Mouse (Mus musculus) hindbrain, embryonic 16.5 days (tissue): Measurements from ENCODE around the gene Atf7ip. TPM values are rescaled to one million over a fixed set of nuclear protein-coding genes. Genes with fewer than 3 reads are reported as not detected.

Experiments used
- ATAC-seq: fragments of 200-750 bp; cut with Nextera tagmentation; 2 replicates; pipeline ENCODE4 v1.8.0; 2017; ENCODE audit warnings: moderate TSS enrichment, moderate library complexity
- H3K27ac ChIP-seq: fragments of 300-500 bp; sonication (generic); 2 replicates; pipeline ENCODE4 v1.5.1; 2014; ENCODE audit warnings: low read depth, mild to moderate bottlenecking, control low read depth, low read length, moderate library complexity
- H3K27me3 ChIP-seq: fragments of 300-500 bp; sonication (generic); replicated peaks from 2 replicates; pipeline ENCODE4 v1.6.1; 2014; ENCODE audit warnings: low read length; ENCODE audit not compliant: control insufficient read depth, insufficient read depth
- H3K36me3 ChIP-seq: fragments of 300-500 bp; sonication (generic); 2 replicates; pipeline ENCODE4 v1.6.1; 2014; ENCODE audit warnings: mild to moderate bottlenecking, low read length, moderate library complexity, mixed read lengths; ENCODE audit not compliant: control insufficient read depth, insufficient read depth
- H3K4me1 ChIP-seq: fragments of 300-500 bp; sonication (generic); 2 replicates; pipeline ENCODE4 v1.6.1; 2014; ENCODE audit warnings: low read depth, low read length; ENCODE audit not compliant: control insufficient read depth, insufficient read depth
- H3K4me2 ChIP-seq: fragments of 300-500 bp; sonication (generic); 2 replicates; pipeline ENCODE4 v1.6.1; 2014; ENCODE audit warnings: mild to moderate bottlenecking, low read length, control low read depth, moderate library complexity
- H3K4me3 ChIP-seq: fragments of 300-500 bp; sonication (generic); 2 replicates; pipeline ENCODE4 v1.5.1; 2014; ENCODE audit warnings: mild to moderate bottlenecking, low read length, control low read depth, moderate library complexity
- H3K9ac ChIP-seq: fragments of 300-500 bp; sonication (generic); 2 replicates; pipeline ENCODE4 v1.6.1; 2014; ENCODE audit warnings: low read depth, mild to moderate bottlenecking, control low read depth, low read length, moderate library complexity
- H3K9me3 ChIP-seq: fragments of 300-500 bp; sonication (generic); 2 replicates; pipeline ENCODE4 v1.6.1; 2014; ENCODE audit warnings: mild to moderate bottlenecking, low read length, moderate library complexity; ENCODE audit not compliant: control insufficient read depth
- WGBS: fragments of 180-500 bp; shearing (Covaris S2); extraction: QIAGEN DNeasy Blood & Tissue Kit; methylation state at CpG from one replicate; pipeline ENCODE4 v1.1.7; 2014; 5-methylcytosine and 5-hydroxymethylcytosine counted together
- polyA plus RNA-seq: library from polyadenylated mRNA; unstranded; fragments of >200 nt; fragmentation: Nextera tagmentation; extraction: Ambion mirVana; gene quantifications from 2 replicates; pipeline ENCODE4 v1.2.1, GENCODE M21; 2015

The Atf7ip gene
- polyA plus RNA-seq, 1 experiment from 2014 or later = 30.4 TPM

- H3K4me3 ChIP-seq = no peak overlapping the region
- peaks cover 15% of the 10 kb centered on the region for H3K27me3 ChIP-seq
- no peak overlapping the region for H3K9ac ChIP-seq
- 84% methylated on average over 4 of the region's 4 CpGs for WGBS
- ATAC-seq = no peak
- no peak overlapping the region for H3K27ac ChIP-seq
- H3K4me1 ChIP-seq = peaks cover 5% of the 10 kb centered on the region
- no peaks in the 10 kb centered on the region for H3K36me3 ChIP-seq
- H3K4me2 ChIP-seq = no peak overlapping the region
- H3K9me3 ChIP-seq = no peaks in the 10 kb centered on the region
Observed at GRCm38 (mm10) chr6:136658303-136658702, 152.3 kb downstream of the Atf7ip start.

- peaks cover 5% of the 10 kb centered on the region for H3K4me1 ChIP-seq
- H3K4me3 ChIP-seq = no peak overlapping the region
- H3K36me3 ChIP-seq = no peaks in the 10 kb centered on the region
- H3K27ac ChIP-seq = no peak overlapping the region
- no peaks in the 10 kb centered on the region for H3K9me3 ChIP-seq
- peaks cover 15% of the 10 kb centered on the region for H3K27me3 ChIP-seq
- 92% methylated on average over 9 of the region's 9 CpGs for WGBS
- H3K4me2 ChIP-seq = no peak overlapping the region
- H3K9ac ChIP-seq = no peak overlapping the region
- no peak for ATAC-seq
Observed at GRCm38 (mm10) chr6:136659226-136659625, 153.3 kb downstream of the Atf7ip start.

Other genes starting within 250 kb of the Atf7ip start
- not detected in 2 replicates for gene Gm8994, start 178.6 kb upstream of the Atf7ip start, polyA plus RNA-seq
- gene E330021D16Rik, start 90.6 kb upstream of the Atf7ip start, polyA plus RNA-seq = not detected in 2 replicates
- 1.9 and 2.0 TPM in 2 replicates for gene Plbd1, start 155.8 kb downstream of the Atf7ip start, polyA plus RNA-seq